Mouse (Mus musculus) skeletal muscle tissue, adult 2 months (tissue): ENCODE data around the gene Wdr60.
"Not testable (repeated sequence)": the region's sequence is repeated elsewhere in the genome, so short reads cannot be mapped to it uniquely, and the experiment has no call there.

Source experiments
- DNase-seq: peaks from one replicate; pipeline ENCODE4 v3.0.0-alpha.2; 2012; ENCODE audit warnings: low read depth, low spot score

The Wdr60 gene

GRCm38 (mm10) chr12:116262555-116263341 is at the start of gene Wdr60:
Wdr60 (minus strand) TSS chr12:116263022.
- DNase-seq, result peak; percentile 81

GRCm38 (mm10) chr12:116308612-116309011 is 45.8 kb upstream of the Wdr60 start:
- DNase-seq, result no peak

- no peak for DNase-seq
These were observed 45.0 kb upstream of the Wdr60 start for GRCm38 (mm10) chr12:116307870-116308269.

GRCm38 (mm10) chr12:116306042-116306441 is 43.2 kb upstream of the Wdr60 start:
- DNase-seq, result no peak

- no peak for DNase-seq
These were observed 39.4 kb upstream of the Wdr60 start for GRCm38 (mm10) chr12:116302181-116302580.

GRCm38 (mm10) chr12:116299906-116300305 is 37.1 kb upstream of the Wdr60 start:
- no peak for DNase-seq

- peak; percentile 15 for DNase-seq
These were observed 30.9 kb upstream of the Wdr60 start for GRCm38 (mm10) chr12:116293599-116294292.

- DNase-seq, result no peak
These were observed 30.4 kb upstream of the Wdr60 start for GRCm38 (mm10) chr12:116293185-116293584.

GRCm38 (mm10) chr12:116283511-116283910 is 20.7 kb upstream of the Wdr60 start:
- no peak for DNase-seq

GRCm38 (mm10) chr12:116282856-116283255 is 20.0 kb upstream of the Wdr60 start:
- no peak for DNase-seq

- peak; percentile 40 for DNase-seq
These were observed 18.8 kb upstream of the Wdr60 start for GRCm38 (mm10) chr12:116281427-116282281.

GRCm38 (mm10) chr12:116280653-116281364 is 18.0 kb upstream of the Wdr60 start, which contains the start of gene Esyt2:
Esyt2 (plus strand) TSS chr12:116281196.
- DNase-seq, result peak; percentile 99

- DNase-seq, result no peak
These were observed 17.4 kb upstream of the Wdr60 start for GRCm38 (mm10) chr12:116280149-116280652.

- no peak for DNase-seq
These were observed 16.4 kb upstream of the Wdr60 start for GRCm38 (mm10) chr12:116279181-116279580.

GRCm38 (mm10) chr12:116278541-116278940 is 15.7 kb upstream of the Wdr60 start:
- DNase-seq, result peak; percentile 37

GRCm38 (mm10) chr12:116276961-116277360 is 14.1 kb upstream of the Wdr60 start:
- no peak for DNase-seq

- DNase-seq, result no peak
These were observed 12.8 kb upstream of the Wdr60 start for GRCm38 (mm10) chr12:116275631-116276030.

- not testable (repeated sequence) for DNase-seq
These were observed 12.3 kb upstream of the Wdr60 start, which contains the start of gene Gm11027 for GRCm38 (mm10) chr12:116275086-116275485. Gm11027 (plus strand) TSS chr12:116275386.

GRCm38 (mm10) chr12:116273733-116274132 is 10.9 kb upstream of the Wdr60 start:
- no peak for DNase-seq

GRCm38 (mm10) chr12:116271071-116271470 is 8.2 kb upstream of the Wdr60 start:
- no peak for DNase-seq

GRCm38 (mm10) chr12:116270538-116270937 is 7.7 kb upstream of the Wdr60 start:
- DNase-seq, result no peak
